In the genomic region with DNA sequence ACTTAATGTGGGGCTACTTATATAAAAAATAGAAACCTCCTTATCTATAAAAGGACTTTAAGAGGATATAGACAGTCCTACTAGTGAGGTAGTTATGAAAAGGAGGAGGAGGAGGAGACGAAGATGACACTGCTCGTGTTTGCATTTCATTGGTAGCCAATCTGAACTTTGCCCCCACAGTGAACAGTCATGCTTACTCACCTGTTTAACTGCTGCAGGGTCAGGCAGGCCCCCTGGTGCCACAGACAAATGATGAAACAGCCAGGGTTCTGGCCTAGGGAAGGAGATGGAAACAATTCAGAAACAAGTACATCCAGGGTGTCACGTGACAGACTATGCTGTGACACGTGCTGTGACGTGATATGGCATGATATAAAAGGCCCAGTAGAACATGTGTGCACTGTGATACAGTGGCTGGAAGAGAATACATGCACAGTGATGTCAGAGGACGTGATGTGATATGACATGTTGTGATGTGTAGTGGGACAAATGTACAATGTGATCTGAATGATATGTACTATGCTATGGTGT, we compare ENCODE assay signal across 16 mouse cellular contexts. TPM values are rescaled to one million over a fixed set of nuclear protein-coding genes. Genes with fewer than 3 reads are reported as not detected.
"Had no signal": no experiment of that assay in that cellular context is flagged by ENCODE, and none has a peak within 500 bp of the region (broad histone marks: within the 10 kb centered on the region; RNA-seq: fewer than 3 reads in every experiment).

No protein-coding gene starts in this region.

- ATAC-seq: midbrain, embryonic 16.5 days had no signal

- H3K9ac ChIP-seq: limb, embryonic 13.5 days; liver, embryonic 13.5 days; midbrain, embryonic 12.5 days; neural tube, embryonic 13.5 days had no signal

- H3K4me2 ChIP-seq: limb, embryonic 13.5 days; liver, embryonic 13.5 days; midbrain, embryonic 12.5 days; neural tube, embryonic 13.5 days had no signal

- DNase-seq: kidney, postnatal 14 days; layer of hippocampus, adult 9-11 months; liver, embryonic 13.5 days; lung, adult 18-20 months; retina, postnatal 1 day; right cerebral cortex, postnatal 14 days had no signal

- H3K9me3 ChIP-seq: limb, embryonic 13.5 days; liver, embryonic 13.5 days; midbrain, embryonic 12.5 days; neural tube, embryonic 13.5 days had no signal

- H3K4me1 ChIP-seq: limb, embryonic 13.5 days; liver, embryonic 13.5 days had no signal

- H3K36me3 ChIP-seq: limb, embryonic 13.5 days; liver, embryonic 13.5 days; midbrain, embryonic 12.5 days; neural tube, embryonic 13.5 days had no signal

- H3K4me3 ChIP-seq: limb, embryonic 13.5 days; liver, embryonic 13.5 days; midbrain, embryonic 12.5 days; neural tube, embryonic 13.5 days had no signal

- H3K27me3 ChIP-seq: limb, embryonic 13.5 days; liver, embryonic 13.5 days; midbrain, embryonic 12.5 days; neural tube, embryonic 13.5 days had no signal

- H3K27ac ChIP-seq: limb, embryonic 13.5 days; liver, embryonic 13.5 days; midbrain, embryonic 12.5 days; neural tube, embryonic 13.5 days; stomach, postnatal 0 days had no signal

RNA-seq across cellular contexts. Expression of a gene that starts 16.8 kb away (rescaled TPM):
- total RNA-seq: megakaryocyte-erythroid progenitor cell, adult 5-6 weeks had no signal
- polyA plus RNA-seq: liver, embryonic 13.5 days; midbrain, embryonic 12.5 days had no signal

RNA-seq across cellular contexts. Expression of a gene that starts 42.5 kb away (rescaled TPM):
- total RNA-seq: megakaryocyte-erythroid progenitor cell, adult 5-6 weeks had no signal

RNA-seq across cellular contexts. Expression of a gene that starts 46.9 kb away (rescaled TPM):
- total RNA-seq: left cerebral cortex, postnatal 36 days; megakaryocyte-erythroid progenitor cell, adult 5-6 weeks had no signal
- polyA plus RNA-seq: intestine, embryonic 14.5 days; kidney, embryonic 14.5 days; liver, embryonic 13.5 days; lung, embryonic 16.5 days; midbrain, embryonic 16.5 days; neural tube, embryonic 13.5 days; stomach, postnatal 0 days had no signal

RNA-seq across cellular contexts. Expression of a gene that starts 55.2 kb away (rescaled TPM):
- total RNA-seq: left cerebral cortex, postnatal 36 days had no signal
- polyA plus RNA-seq: intestine, embryonic 14.5 days; kidney, embryonic 14.5 days; limb, embryonic 13.5 days; liver, embryonic 13.5 days; lung, embryonic 16.5 days; midbrain, embryonic 12.5 days; midbrain, embryonic 16.5 days; neural tube, embryonic 13.5 days had no signal
